Comparison of ENCODE assay signal across 9 mouse cellular contexts in genomic region chrX:167152611-167153010, GRCm38 (mm10). TPM values are rescaled to one million over a fixed set of nuclear protein-coding genes. Genes with fewer than 3 reads are reported as not detected.
DNase-seq lines count a peak whose midpoint lies in the region; ATAC-seq lines count a peak whose summit lies in the region.
"Had no signal": no experiment of that assay in that cellular context is flagged by ENCODE, and none has a peak within 500 bp of the region (broad histone marks: within the 10 kb centered on the region; RNA-seq: fewer than 3 reads in every experiment).

No protein-coding gene starts in this region.

- no peaks in the 10 kb centered on the region for H3K36me3 ChIP-seq in midbrain, embryonic 10.5 days
- no peaks in the 10 kb centered on the region for H3K36me3 ChIP-seq in midbrain, embryonic 11.5 days (ENCODE audit: control insufficient read depth, insufficient read depth, low read length)
- no peaks in the 10 kb centered on the region for H3K36me3 ChIP-seq in forebrain, embryonic 16.5 days (ENCODE audit: control insufficient read depth, insufficient read depth)
- H3K36me3 ChIP-seq in intestine, embryonic 15.5 days, result no peaks in the 10 kb centered on the region
- H3K36me3 ChIP-seq: midbrain, embryonic 12.5 days had no signal

- H3K4me3 ChIP-seq in midbrain, embryonic 10.5 days, result no peak overlapping the region
- H3K4me3 ChIP-seq in midbrain, embryonic 11.5 days (ENCODE audit: low read depth, low read length), result no peak overlapping the region
- no peak overlapping the region for H3K4me3 ChIP-seq in forebrain, embryonic 16.5 days (replicated peaks; ENCODE audit: low read length)
- no peak overlapping the region for H3K4me3 ChIP-seq in intestine, embryonic 15.5 days (replicated peaks)
- H3K4me3 ChIP-seq: midbrain, embryonic 12.5 days had no signal

- H3K9me3 ChIP-seq in midbrain, embryonic 10.5 days (replicated peaks), result no peaks in the 10 kb centered on the region
- no peaks in the 10 kb centered on the region for H3K9me3 ChIP-seq in midbrain, embryonic 11.5 days (ENCODE audit: control insufficient read depth, low read length)
- no peaks in the 10 kb centered on the region for H3K9me3 ChIP-seq in forebrain, embryonic 16.5 days (ENCODE audit: control insufficient read depth, low read length)
- no peaks in the 10 kb centered on the region for H3K9me3 ChIP-seq in intestine, embryonic 15.5 days
- H3K9me3 ChIP-seq: midbrain, embryonic 12.5 days had no signal

- H3K27ac ChIP-seq in midbrain, embryonic 10.5 days (replicated peaks), result 0 out of 2 replicates have a peak overlapping the region, but pooled peaks have one; percentile 33
- H3K27ac ChIP-seq in midbrain, embryonic 11.5 days (ENCODE audit: low read depth, low read length), result no peak overlapping the region
- no peak overlapping the region for H3K27ac ChIP-seq in forebrain, embryonic 16.5 days (ENCODE audit: low read length)
- H3K27ac ChIP-seq in intestine, embryonic 15.5 days, result no peak overlapping the region
- H3K27ac ChIP-seq: kidney, postnatal 0 days; midbrain, embryonic 12.5 days had no signal

- DNase-seq in midbrain, embryonic 10.5 days (ENCODE audit: low spot score), result no peak
- DNase-seq in midbrain, embryonic 11.5 days (ENCODE audit: low spot score, missing footprints), result no peak
- peak; percentile 21 for DNase-seq in cerebellum, adult 11 months
- DNase-seq in induced T-regulatory cell, adult 2 months (ENCODE audit: low read depth), result peak; percentile 35
- peak; percentile 54 for DNase-seq in naive thymus-derived CD4-positive, alpha-beta T cell, adult 2 months (ENCODE audit: low read depth)

- ATAC-seq in midbrain, embryonic 11.5 days (ENCODE audit: low FRiP score), result no peak
- ATAC-seq in forebrain, embryonic 16.5 days, result peak; percentile 50; the same call in 1 of the 2 replicates
- ATAC-seq in intestine, embryonic 15.5 days, result no peak

- peaks cover 100% of the 10 kb centered on the region for H3K27me3 ChIP-seq in midbrain, embryonic 10.5 days (ENCODE audit: low read depth, poor library complexity, severe bottlenecking)
- H3K27me3 ChIP-seq in midbrain, embryonic 11.5 days (ENCODE audit: control insufficient read depth, insufficient read depth, low read length), result peaks cover 17% of the 10 kb centered on the region
- H3K27me3 ChIP-seq in forebrain, embryonic 16.5 days (replicated peaks; ENCODE audit: control insufficient read depth, insufficient read depth, low read length), result peaks cover 2% of the 10 kb centered on the region; the same call in 1 of the 2 replicates
- no peaks in the 10 kb centered on the region for H3K27me3 ChIP-seq in intestine, embryonic 15.5 days (replicated peaks)

- H3K4me1 ChIP-seq in midbrain, embryonic 10.5 days, result peaks cover 13% of the 10 kb centered on the region
- peaks cover 2% of the 10 kb centered on the region; the same call in 1 of the 2 replicates for H3K4me1 ChIP-seq in midbrain, embryonic 11.5 days (ENCODE audit: control insufficient read depth, insufficient read depth, low read length)
- no peaks in the 10 kb centered on the region for H3K4me1 ChIP-seq in forebrain, embryonic 16.5 days (replicated peaks; ENCODE audit: control insufficient read depth, insufficient read depth, low read length)
- no peaks in the 10 kb centered on the region for H3K4me1 ChIP-seq in intestine, embryonic 15.5 days (replicated peaks)
- H3K4me1 ChIP-seq: midbrain, embryonic 12.5 days had no signal

- H3K9ac ChIP-seq in midbrain, embryonic 11.5 days (ENCODE audit: low read length), result no peak overlapping the region
- H3K9ac ChIP-seq in forebrain, embryonic 16.5 days (replicated peaks; ENCODE audit: low read depth, low read length), result no peak overlapping the region
- no peak overlapping the region for H3K9ac ChIP-seq in intestine, embryonic 15.5 days
- H3K9ac ChIP-seq: midbrain, embryonic 12.5 days had no signal

- no peak overlapping the region for H3K4me2 ChIP-seq in midbrain, embryonic 11.5 days
- no peak overlapping the region for H3K4me2 ChIP-seq in forebrain, embryonic 16.5 days (ENCODE audit: low read length)
- no peak overlapping the region for H3K4me2 ChIP-seq in intestine, embryonic 15.5 days (replicated peaks)
- H3K4me2 ChIP-seq: midbrain, embryonic 12.5 days had no signal

- WGBS in midbrain, embryonic 10.5 days, result 90% methylated on average over 4 of the region's 4 CpGs
- WGBS in midbrain, embryonic 11.5 days, result 79% methylated on average over 4 of the region's 4 CpGs
- 40% methylated on average over 4 of the region's 4 CpGs for WGBS in forebrain, embryonic 16.5 days
- 70% methylated on average over 4 of the region's 4 CpGs for WGBS in intestine, embryonic 15.5 days

RNA-seq across cellular contexts. Expression of gene Tmsb4x, which starts 56.5 kb away (rescaled TPM):
- polyA plus RNA-seq in midbrain, embryonic 10.5 days (2016; fragmentation: Nextera tagmentation; extraction: Ambion mirVana), result 3,605 and 4,052 TPM in 2 replicates
- 5,801 and 6,146 TPM in 2 replicates for polyA plus RNA-seq in midbrain, embryonic 11.5 days (2014; fragmentation: Nextera tagmentation; extraction: Ambion mirVana)
- 6,382 and 7,459 TPM in 2 replicates for polyA plus RNA-seq in forebrain, embryonic 16.5 days (2015; fragmentation: Nextera tagmentation; extraction: Ambion mirVana)
- 3,039 and 3,818 TPM in 2 replicates for polyA plus RNA-seq in intestine, embryonic 15.5 days (2015; fragmentation: Nextera tagmentation; extraction: Ambion mirVana)

Comparison
In these comparisons a context has a peak if more than half of its experiments do, and no peak if none do; other contexts are left out.
1. DNase-seq: peak in cerebellum, adult 11 months (single experiment), induced T-regulatory cell, adult 2 months (single experiment) and naive thymus-derived CD4-positive, alpha-beta T cell, adult 2 months (single experiment); none in midbrain, embryonic 10.5 days (single experiment) and midbrain, embryonic 11.5 days (single experiment).